Mouse (Mus musculus) gastrocnemius, postnatal 36 days (tissue): Measurements from ENCODE around the gene Cd300lg. TPM values are rescaled to one million over a fixed set of nuclear protein-coding genes. Genes with fewer than 3 reads are reported as not detected.
A peak's percentile ranks its signal among the peaks of the same experiment; 100 is the strongest.

Experiments
- DNase-seq, 2 experiments: peaks; one replicate each; pipeline ENCODE4 v3.0.0; 2022
- intact Hi-C: fragments of 180-260 bp; cut with DNase I; formaldehyde crosslinking; loops from one replicate; pipeline ENCODE4 v1.15.1; 2025
- total RNA-seq, 2 experiments: library from RNA; stranded (reverse); gene quantifications; 2 replicates each; pipeline ENCODE4 v1.2.3; 2021

Gene Cd300lg
- total RNA-seq, 2 experiments from 2014 or later: 17.6 to 18.2 TPM

DNA sequence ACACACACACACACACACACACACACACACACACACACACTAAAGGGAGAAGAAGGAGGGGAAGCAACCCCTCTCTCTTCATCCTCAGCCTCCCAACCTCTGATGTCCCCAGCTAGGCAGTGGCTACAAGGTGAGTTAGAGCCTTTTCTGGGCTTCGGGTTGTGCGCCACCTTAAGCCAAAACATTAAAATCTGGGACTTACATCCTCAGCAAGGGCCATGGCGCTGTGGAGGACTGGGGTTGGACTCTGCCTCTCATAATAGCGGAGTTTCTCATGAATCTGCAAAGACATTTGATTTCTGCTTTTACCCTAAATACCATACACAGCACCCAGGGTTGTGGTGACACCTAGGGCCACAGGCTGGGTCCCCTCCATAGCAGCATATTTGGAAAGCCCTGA is 16.4 kb upstream of the Cd300lg start:
- DNase-seq: no peak
- intact Hi-C loops: no loop called here

DNA sequence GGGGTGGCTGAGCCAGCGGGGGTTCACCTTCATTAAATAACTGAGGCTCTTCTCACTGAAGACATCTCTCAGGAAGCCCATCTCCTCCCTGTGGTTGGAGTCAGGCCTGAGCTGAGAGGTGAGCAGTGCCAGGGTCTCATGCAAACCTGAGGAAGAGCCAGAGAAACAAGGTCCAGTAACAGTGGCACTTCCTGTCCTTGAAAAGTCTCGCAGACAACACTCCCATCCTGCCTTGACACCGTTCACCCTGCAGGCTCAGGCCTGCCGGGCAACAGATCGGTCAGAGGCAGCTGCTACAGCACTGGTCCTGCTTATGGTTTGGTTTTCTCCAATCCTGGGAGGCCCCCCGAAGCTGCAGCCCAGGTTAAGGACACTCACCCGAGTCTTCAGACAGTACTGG is 16.0 kb upstream of the Cd300lg start:
- intact Hi-C loops: no loop called here
- no peak for DNase-seq

- no peak for DNase-seq
- intact Hi-C loops: no loop called here
Observed at GRCm38 (mm10) chr11:102025991-102026660, 15.2 kb upstream of the Cd300lg start.

DNA sequence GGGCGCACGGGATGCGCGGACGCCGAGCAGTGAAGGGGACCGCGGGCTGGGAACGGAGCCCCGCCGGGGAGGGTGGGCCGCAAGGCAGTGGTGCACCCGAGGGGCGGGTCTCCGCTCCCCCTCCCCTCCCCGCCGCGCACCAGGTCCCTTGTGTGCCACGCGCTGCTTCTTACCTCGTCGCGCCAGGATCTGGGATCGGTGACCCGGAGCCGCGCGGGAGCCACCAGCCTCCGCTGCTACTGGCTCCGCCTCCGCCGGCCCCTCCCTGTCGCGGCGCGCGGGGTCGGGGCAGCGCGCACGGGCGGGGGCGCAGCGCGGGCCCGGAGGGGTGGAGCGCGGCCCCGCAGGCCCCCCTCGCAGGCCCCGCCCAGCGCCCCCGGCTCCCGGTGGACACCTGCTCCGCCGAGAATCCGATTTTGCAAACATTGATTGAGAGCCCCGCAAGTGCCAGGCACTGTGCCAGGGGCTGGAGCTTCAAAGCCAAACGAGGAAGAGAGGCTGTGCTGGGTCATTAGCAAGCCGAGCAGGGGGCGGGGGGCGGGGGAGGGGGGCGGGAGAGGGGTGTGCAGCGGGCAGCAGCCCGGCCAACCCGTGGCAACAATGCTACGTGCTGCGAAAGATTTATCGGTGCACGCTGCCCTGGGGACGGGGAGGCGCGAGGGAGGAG is 14.5 kb upstream of the Cd300lg start:
- peak; percentile 49 to 61 for DNase-seq
- intact Hi-C loops: no loop called here

DNA sequence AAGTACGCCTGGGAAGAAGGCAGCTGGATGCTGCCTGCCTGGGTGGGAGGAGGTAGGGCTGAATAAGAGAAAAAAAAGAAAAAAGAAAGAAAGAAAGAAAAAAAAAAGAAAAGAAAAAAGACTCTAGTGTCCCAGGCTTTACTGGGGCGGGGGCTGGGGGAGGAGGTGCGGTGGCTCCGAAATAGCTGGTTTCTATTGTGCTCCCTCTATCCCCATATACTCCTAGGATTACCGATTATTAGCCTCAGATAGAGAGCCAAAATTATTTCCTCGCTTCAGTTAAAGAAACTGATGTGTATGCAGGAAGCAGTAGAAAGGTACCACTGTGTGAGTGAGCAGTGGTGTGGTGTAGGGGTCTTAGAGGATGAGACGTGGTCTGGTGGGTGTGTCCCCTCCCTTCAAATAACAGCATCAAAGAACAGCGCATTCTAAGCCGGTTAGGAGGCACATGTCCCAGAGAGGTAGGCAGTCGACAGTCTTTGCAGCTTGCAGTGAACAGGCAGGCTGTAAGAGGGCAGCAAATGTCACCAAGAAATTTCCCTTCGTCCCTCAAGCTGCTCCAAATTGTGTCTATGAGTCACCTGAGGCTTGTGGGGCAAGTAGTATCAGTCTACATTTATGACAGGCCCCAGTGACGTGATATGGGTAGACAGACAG is 13.8 kb upstream of the Cd300lg start:
- intact Hi-C loops: no loop called here
- DNase-seq: no peak

DNA sequence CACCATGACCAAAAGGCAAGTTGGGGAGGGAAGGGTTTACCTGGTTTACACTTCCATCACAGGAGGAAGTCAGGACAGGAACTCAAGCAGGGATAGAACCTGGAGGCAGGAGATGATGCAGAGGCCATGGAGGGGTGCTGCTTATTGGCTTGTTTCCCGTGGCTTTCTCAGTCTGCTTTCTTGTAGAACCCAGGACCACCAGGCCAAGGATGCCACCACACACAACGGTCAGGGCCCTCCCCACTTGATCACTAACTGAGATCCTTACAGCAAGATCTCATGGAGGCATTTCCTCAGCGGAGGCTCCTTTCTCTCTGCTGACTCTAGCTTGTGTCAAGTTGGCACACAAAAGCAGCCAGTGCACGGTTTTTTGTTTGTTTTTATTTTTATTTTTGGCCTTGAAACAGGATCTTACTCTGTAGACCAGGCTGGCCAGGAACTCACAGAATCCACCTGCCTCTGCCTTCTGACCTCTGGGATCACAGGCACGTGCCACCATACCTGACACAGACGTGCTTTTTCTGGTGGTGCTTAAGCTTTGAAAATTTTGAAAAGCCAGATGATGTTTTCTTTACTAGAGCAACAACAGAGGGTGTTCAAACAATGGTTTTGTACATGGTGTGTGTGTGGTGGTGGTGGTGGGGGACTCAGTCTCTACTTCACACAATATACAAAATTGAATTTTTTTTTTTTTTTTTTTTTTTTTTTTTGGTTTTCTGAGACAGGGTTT is 13.1 kb upstream of the Cd300lg start, which contains the start of gene Mpp3:
Gene Mpp3 (minus strand): TSS at position 375 of the 730 bp plus-strand sequence.
- DNase-seq: no peak
- intact Hi-C loops: no loop called here

DNA sequence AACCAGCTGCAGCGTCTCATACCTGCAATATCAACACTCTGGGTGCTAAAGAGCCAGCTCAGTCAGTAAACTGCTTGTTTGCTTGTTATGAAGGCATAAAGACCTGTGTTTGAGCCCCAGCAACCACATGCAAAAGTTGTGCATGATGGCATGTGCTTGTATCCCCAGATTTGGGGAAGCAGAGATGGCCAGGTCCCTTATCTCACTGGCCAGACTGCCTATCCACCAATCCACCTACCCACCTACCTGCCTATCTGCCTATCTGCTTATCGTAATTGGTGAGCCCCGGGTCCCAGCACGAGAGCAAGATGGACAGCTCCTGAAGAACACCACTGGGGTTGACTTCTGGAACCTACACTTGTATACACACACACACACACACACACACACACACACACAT is 12.0 kb upstream of the Cd300lg start:
- intact Hi-C loops: no loop called here
- DNase-seq: no peak

DNA sequence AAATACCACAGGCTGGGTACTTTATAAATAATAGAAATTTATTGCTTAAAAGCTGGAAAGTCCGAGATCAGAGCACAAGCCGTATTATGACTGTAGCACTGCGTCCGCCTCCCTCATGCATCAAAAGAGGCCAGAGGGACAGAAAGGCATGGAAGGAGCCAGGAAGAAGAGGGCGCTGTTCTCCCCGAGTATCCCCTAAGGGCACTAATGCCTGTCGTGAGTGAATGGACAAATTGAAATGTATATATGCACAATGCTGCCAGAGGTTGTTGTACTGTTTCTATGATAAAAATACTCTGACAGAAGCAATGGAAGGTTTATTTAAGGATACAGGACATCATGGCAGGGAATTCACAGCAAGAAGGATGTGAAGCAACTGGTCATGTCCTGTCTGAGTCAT is 11.3 kb upstream of the Cd300lg start:
- no peak for DNase-seq
- intact Hi-C loops: no loop called here

- no peak for DNase-seq
- intact Hi-C loops: no loop called here
Observed at GRCm38 (mm10) chr11:102031149-102031548, 10.2 kb upstream of the Cd300lg start.

- no peak for DNase-seq
- intact Hi-C loops: no loop called here
Observed at GRCm38 (mm10) chr11:102033055-102033591, 8.2 kb upstream of the Cd300lg start.

- no peak for DNase-seq
- intact Hi-C loops: no loop called here
Observed at GRCm38 (mm10) chr11:102034887-102035286, 6.4 kb upstream of the Cd300lg start.

- no peak for DNase-seq
- intact Hi-C loops: no loop called here
Observed at GRCm38 (mm10) chr11:102035456-102035960, 5.8 kb upstream of the Cd300lg start.

GRCm38 (mm10) chr11:102036336-102036735 is 5.0 kb upstream of the Cd300lg start:
- DNase-seq: no peak
- intact Hi-C loops: no loop called here

GRCm38 (mm10) chr11:102037789-102038188 is 3.5 kb upstream of the Cd300lg start:
- intact Hi-C loops: loop anchor here (1.0 kb wide), 1 partner anchor 51 kb away; no protein-coding TSS in a partner anchor
- DNase-seq: no peak

- intact Hi-C loops: no loop called here
- no peak for DNase-seq
Observed at GRCm38 (mm10) chr11:102039487-102040137, 1.7 kb upstream of the Cd300lg start.

DNA sequence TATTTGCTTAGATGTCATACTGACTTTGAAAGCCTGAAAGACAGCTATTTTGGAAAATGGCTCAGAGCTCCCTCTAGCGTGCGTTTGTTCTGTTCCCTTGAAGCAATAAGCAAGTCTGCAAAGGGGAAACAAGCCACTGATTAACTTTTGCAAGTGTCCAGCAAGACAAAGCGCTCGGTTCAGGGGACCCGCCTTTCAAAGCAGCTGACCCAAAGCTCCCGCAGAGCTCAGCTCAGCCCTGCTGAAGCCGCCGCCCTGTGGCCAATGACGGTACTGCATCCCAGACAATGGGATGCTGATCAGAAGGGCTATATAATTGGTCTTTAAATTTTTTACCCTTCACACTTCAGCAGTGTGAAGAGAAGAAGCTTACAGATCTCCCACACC is 1.2 kb upstream of the Cd300lg start:
- intact Hi-C loops: no loop called here
- peak; percentile 85 for DNase-seq

DNA sequence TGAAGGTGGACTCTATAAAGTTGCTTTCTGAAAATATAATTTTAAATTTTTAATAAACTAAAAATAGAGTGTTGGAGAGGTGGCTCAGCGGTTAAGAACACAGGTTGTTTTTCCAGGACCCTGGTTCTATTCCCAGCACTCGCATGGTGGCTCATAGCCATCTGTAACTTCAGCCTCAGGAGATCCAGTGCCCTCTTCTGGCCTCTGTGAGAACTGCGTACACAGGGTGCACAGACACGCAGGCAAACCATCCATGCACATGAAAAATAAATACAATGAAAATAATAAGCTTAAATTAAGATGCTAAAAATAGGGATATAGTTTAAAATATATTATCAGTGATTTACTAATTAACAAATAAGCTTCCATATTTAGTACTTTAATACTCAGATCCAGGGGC is 663 bp upstream of the Cd300lg start:
- intact Hi-C loops: no loop called here
- DNase-seq: no peak

- intact Hi-C loops: no loop called here
- no peak for DNase-seq
Observed at GRCm38 (mm10) chr11:102042971-102043370, 1.7 kb downstream of the Cd300lg start.

DNA sequence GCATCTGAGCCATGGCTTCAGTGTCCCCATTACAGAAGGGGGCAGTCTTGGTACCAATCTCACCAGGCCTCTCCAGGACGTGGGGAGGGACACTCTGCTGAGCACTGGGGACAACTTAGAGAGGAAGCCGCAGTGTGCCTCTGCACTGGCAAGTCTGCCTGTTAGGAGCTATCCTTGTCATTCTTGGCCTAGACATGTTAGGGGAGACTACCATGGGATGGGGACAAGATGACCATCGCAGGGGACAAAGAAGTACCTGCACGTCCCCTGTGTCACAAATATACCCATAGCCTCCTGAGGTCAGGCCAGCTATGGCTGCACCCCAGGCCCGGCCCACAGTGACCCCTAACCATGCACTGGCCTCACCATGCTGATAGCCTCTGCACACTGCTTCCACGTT is 2.1 kb downstream of the Cd300lg start:
- no peak for DNase-seq
- intact Hi-C loops: no loop called here

- intact Hi-C loops: loop anchor here (5.0 kb wide), 1 partner anchor 127 kb away; no protein-coding TSS in a partner anchor
- DNase-seq: no peak
Observed at GRCm38 (mm10) chr11:102044691-102045212, 3.4 kb downstream of the Cd300lg start.
